Mouse (Mus musculus) lung, postnatal 0 days (tissue): ENCODE data around the gene Atp5d. TPM values are rescaled to one million over a fixed set of nuclear protein-coding genes. Genes with fewer than 3 reads are reported as not detected.

Experiments
- ATAC-seq: fragments of 200-750 bp; cut with Nextera tagmentation; 2 replicates; pipeline ENCODE4 v1.8.0; 2017; ENCODE audit warnings: moderate library complexity
- DNase-seq: peaks from one replicate; pipeline ENCODE4 v3.0.0-alpha.2; 2016; ENCODE audit warnings: low spot score
- H3K27ac ChIP-seq: fragments of 300-500 bp; sonication (generic); 2 replicates; pipeline ENCODE4 v1.5.1; 2014; ENCODE audit warnings: antibody characterized with exemption, mild to moderate bottlenecking, low read length, mixed read lengths
- H3K27me3 ChIP-seq: fragments of 300-500 bp; sonication (generic); replicated peaks from 2 replicates; pipeline ENCODE4 v1.6.1; 2014; ENCODE audit warnings: low read length, mixed read lengths; ENCODE audit not compliant: insufficient read depth
- H3K36me3 ChIP-seq: fragments of 300-500 bp; sonication (generic); 2 replicates; pipeline ENCODE4 v1.6.1; 2014; ENCODE audit warnings: low read length, mixed read lengths; ENCODE audit not compliant: insufficient read depth
- H3K4me1 ChIP-seq: fragments of 300-500 bp; sonication (generic); 2 replicates; pipeline ENCODE4 v1.6.1; 2014; ENCODE audit warnings: antibody characterized with exemption, low read depth, low read length, mixed read lengths; ENCODE audit not compliant: insufficient read depth
- H3K4me2 ChIP-seq: fragments of 300-500 bp; sonication (generic); replicated peaks from 2 replicates; pipeline ENCODE4 v1.6.1; 2014; ENCODE audit warnings: low read depth, mild to moderate bottlenecking, low read length, moderate library complexity, mixed read lengths
- H3K4me3 ChIP-seq: fragments of 300-500 bp; sonication (generic); 2 replicates; pipeline ENCODE4 v1.5.1; 2014; ENCODE audit warnings: low read depth, low read length
- H3K9ac ChIP-seq: fragments of 300-500 bp; sonication (generic); replicated peaks from 2 replicates; pipeline ENCODE4 v1.6.1; 2014; ENCODE audit warnings: low read depth, mild to moderate bottlenecking
- H3K9me3 ChIP-seq: fragments of 300-500 bp; sonication (generic); 2 replicates; pipeline ENCODE4 v1.6.1; 2016; ENCODE audit warnings: low read length, mixed read lengths
- CTCF ChIP-seq: IDR thresholded peaks from 2 replicates; pipeline ENCODE4 v1.5.1; 2016; ENCODE audit warnings: antibody characterized with exemption, mild to moderate bottlenecking
- EP300 ChIP-seq: IDR thresholded peaks from 2 replicates; pipeline ENCODE4 v1.6.1; 2016; ENCODE audit warnings: antibody characterized with exemption, mild to moderate bottlenecking, control low read depth
- WGBS: fragments of 180-500 bp; shearing (Covaris S2); extraction: QIAGEN DNeasy Blood & Tissue Kit; methylation state at CpG from one replicate; pipeline ENCODE4 v1.1.7; 2014; 5-methylcytosine and 5-hydroxymethylcytosine counted together
- polyA plus RNA-seq: library from polyadenylated mRNA; unstranded; fragments of >200 nt; fragmentation: Nextera tagmentation; extraction: Ambion mirVana; gene quantifications from 2 replicates; pipeline ENCODE4 v1.2.1, GENCODE M21; 2015

The Atp5d gene
- polyA plus RNA-seq, 1 experiment from 2014 or later: 491 TPM

DNA sequence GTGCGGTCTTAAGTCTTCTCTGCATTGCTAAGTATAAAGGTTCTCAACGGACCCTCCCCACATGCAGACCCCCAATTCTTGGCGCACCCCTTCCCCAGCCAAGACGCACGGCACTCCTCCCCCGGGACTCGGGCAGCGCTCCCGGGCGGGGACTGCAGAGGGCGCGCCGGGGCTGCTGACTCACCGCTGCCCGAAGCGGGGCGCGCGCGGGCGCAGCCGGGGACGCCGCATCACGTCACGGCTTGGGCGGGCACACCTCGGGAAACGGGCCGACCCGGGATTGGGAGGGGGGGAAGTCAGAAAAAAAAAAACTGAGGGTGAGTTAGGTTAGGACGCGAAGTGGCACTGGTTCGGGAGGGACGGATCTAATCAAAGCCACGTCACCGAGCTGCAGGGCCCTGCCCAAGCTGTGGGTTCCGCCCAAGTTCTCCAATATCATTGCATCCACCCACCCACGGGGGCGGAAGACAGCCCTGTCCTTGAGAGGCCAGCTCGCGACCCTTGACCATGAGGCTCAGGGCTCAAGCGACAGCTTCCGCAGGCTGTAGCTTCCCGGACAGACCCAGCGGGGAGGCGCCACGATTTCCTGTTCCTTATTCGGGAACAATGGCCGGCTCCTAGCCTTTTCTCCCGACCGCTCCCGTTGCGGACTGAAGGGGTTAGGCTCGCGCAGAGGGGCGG lies 10.3 kb downstream of the Atp5d start:
- TF ChIP-seq CTCF (peak; percentile 79), EP300 (no peak; the same call in 1 of the 2 replicates)
- DNase-seq (peak; percentile 97), ATAC-seq (peak; percentile 55)
- Histone ChIP-seq H3K4me3 (peak overlapping the region; percentile 85), H3K36me3 (peaks cover 12% of the 10 kb centered on the region; the same call in 1 of the 2 replicates), H3K4me1 (peaks cover 30% of the 10 kb centered on the region), H3K4me2 (peak overlapping the region; percentile 90), H3K9ac (peak overlapping the region; percentile 83), H3K27me3 (no peaks in the 10 kb centered on the region), H3K9me3 (no peaks in the 10 kb centered on the region), H3K27ac (peak overlapping the region; percentile 100)
- under 1% methylated on average over 50 of the region's 57 CpGs for WGBS

DNA sequence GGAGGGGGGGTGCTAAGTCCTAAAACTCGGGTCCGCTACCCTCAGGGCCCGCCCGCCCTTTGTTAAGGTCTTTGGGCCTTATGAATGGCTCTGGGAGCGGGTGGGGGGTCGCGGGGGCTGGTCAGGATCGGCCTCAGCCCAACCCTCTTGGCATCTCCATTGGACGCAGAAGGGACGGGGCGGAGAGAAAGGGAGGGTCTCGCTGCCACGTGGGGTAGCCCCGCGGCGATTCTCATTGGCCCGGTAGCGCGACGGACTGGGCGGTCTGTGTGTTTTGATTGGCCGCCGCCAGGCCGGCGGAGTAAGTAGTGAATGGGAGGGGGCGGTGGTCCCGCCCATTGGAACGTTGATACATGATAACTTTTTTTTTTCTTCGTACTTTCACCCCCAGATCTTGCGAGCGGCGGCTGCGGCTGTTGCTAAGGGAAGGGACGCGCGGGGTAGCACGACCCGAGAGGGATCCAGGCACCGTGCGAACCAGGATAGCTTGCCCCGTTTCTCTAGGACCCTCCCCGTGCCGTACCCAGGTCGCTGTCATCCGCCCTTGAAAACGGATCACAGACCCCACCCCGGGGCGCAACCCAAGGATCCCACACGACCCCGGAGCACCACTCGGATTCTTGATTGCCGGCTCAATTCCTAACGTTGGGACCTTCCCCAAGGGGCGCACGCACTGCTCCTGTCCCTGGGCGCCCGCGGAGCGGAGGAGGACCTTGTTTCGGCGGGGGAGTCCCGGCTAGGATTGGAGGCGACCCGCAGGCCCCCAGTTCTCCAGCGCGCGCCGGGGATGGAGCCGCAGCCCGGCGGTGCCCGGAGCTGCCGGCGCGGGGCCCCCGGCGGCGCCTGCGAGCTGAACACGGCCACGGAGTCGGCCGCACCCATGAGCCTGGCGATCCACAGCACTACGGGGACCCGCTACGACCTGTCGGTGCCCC lies 11.1 kb downstream of the Atp5d start:
- H3K36me3 ChIP-seq: peaks cover 20% of the 10 kb centered on the region
- 2% methylated on average over 80 of the region's 88 CpGs for WGBS
- no peaks in the 10 kb centered on the region for H3K27me3 ChIP-seq
- peak overlapping the region; percentile 85 for H3K4me3 ChIP-seq
- TF ChIP-seq CTCF (no peak), EP300 (no peak)
- H3K4me1 ChIP-seq: peaks cover 31% of the 10 kb centered on the region
- peak overlapping the region; percentile 100 for H3K27ac ChIP-seq
- no peaks in the 10 kb centered on the region for H3K9me3 ChIP-seq
- peak; percentile 99 for DNase-seq
- ATAC-seq: peak; percentile 78
- peak overlapping the region; percentile 83 for H3K9ac ChIP-seq
- H3K4me2 ChIP-seq: peak overlapping the region; percentile 90

DNA sequence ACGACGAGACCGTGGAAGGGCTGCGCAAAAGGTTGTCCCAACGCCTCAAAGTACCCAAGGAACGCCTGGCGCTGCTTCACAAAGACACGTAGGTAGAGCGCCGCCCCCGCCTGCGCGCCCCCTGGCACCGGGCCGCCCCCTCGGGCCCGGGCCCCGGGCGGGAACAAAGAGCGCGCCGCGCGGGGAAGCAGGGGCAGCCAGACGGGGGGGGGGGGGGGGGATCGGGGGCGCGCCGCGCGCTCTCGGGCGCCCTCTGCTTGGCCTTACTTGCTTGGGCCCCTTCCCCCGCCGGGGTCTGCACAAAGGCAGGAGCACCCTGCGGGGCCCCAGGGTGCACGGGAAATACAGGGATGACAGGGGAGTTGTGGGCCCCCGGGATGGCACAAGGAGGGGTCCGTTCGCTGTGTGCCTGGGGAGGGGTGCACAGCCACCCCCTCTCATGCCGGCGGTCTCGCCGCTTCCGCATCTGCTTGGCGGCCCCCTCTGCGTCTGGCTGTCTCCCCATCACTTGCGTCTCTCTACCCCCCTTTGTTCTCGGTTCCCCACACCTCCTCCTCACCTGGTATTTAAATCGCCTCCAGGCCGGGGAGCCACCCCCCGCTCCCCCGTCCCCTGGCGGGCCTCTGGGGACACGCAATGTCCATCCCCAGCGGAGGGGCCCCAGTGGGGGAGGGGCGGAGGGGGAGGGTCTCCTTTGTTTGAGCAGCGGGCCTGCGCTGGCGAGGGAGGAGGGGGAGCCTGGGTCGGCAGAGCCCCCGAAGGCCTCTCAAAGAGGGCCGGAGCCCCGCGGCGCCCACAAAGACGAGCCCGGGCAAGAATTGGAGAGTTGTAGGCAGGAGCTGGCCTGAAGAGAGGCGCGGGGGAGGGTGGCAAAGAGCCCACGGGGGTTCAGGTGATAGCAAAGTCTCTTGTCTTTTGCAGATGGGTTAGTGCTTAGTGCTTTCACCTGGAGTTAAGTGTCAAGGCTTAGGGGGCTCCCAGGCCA lies 12.1 kb downstream of the Atp5d start:
- no peak; the same call in 1 of the 2 replicates for TF ChIP-seq CTCF
- no peak for TF ChIP-seq EP300

DNA sequence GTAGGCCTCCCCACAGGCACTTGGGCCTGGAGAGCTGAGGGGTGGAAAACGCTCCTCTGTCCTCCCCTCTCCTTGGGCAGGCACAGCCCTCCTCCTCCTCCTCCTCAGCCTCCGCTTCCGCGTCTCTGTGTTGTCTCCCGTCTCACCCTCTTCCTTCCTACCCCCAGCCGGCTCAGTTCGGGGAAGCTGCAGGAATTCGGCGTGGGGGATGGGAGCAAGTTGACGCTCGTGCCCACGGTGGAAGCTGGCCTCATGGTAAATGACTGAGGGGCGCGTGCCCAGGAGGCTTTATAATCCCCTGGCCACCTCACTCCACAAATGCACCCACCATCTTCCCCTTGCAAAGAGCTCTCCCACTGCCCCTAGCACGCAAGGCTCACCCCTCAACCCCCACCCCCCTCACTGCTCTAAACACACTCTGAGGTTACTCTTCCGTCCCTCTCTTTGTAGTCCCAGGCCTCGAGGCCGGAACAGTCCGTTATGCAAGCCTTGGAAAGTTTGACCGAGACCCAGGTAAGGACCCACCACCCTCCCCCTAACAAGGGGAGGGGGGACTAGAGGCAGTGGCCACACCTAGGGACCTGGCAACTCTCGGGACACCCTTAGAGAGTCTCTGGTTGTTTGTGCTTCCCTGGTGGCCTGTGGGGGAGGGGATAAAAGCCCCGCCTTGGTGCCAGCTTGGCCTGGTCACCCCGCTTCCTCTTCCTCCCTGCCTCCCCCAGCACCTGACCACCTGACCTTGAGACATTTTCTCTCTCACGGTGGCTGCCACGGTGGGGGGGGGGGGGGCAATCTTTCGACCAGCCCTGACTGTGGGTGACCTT lies 13.0 kb downstream of the Atp5d start:
- peaks cover 35% of the 10 kb centered on the region for H3K36me3 ChIP-seq
- H3K4me1 ChIP-seq: peaks cover 30% of the 10 kb centered on the region
- under 1% methylated on average over 22 of the region's 26 CpGs for WGBS
- DNase-seq: peak; percentile 85
- H3K4me2 ChIP-seq: peak overlapping the region; percentile 90
- no peaks in the 10 kb centered on the region for H3K27me3 ChIP-seq
- H3K9ac ChIP-seq: peak overlapping the region; percentile 77
- H3K9me3 ChIP-seq: no peaks in the 10 kb centered on the region
- no peak for ATAC-seq
- peak overlapping the region; percentile 85 for H3K4me3 ChIP-seq
- no peak; the same call in none of the 2 replicates for TF ChIP-seq EP300
- TF ChIP-seq CTCF: no peak
- peak overlapping the region; percentile 96 for H3K27ac ChIP-seq

More for the DNA sequence above, 12.1 kb downstream of the Atp5d start:
- WGBS: under 1% methylated on average over 32 of the region's 71 CpGs
- no peak for ATAC-seq
- Histone ChIP-seq H3K9ac (peak overlapping the region; percentile 77), H3K9me3 (no peaks in the 10 kb centered on the region), H3K27me3 (no peaks in the 10 kb centered on the region), H3K27ac (peak overlapping the region; percentile 96), H3K4me3 (peak overlapping the region; percentile 85), H3K4me2 (peak overlapping the region; percentile 90), H3K4me1 (peaks cover 31% of the 10 kb centered on the region), H3K36me3 (peaks cover 29% of the 10 kb centered on the region)
- peak; percentile 56 for DNase-seq
